Mouse (Mus musculus) thymus, adult 18-20 months (tissue): ENCODE results near the gene Cpd.
A peak's percentile ranks its signal among the peaks of the same experiment; 100 is the strongest.

Experiments
- DNase-seq, 2 experiments: peaks; one replicate each; pipeline ENCODE4 v3.0.0; 2022; ENCODE audit warnings: mixed read lengths in 2 of 2

Cpd gene

DNA sequence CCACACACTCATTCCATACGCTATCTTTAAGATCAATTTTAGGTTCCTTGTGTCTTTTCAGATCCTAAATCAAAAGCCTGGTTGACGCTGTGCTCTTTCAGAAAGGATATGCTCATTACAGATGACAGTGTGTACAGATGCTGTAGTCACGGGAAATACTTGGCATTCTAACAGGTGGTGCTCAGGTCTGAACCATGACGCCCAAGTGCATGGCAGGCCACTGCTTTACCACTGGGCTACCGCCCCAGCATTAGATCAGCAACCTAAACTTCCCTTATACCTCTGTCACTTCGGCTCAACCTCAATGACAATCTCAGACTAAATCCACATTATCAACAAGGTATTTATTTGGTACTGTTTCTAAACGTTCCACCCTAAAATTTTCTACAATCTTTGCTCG, 71.3 kb downstream of the Cpd start:
- DNase-seq: no peak

DNA sequence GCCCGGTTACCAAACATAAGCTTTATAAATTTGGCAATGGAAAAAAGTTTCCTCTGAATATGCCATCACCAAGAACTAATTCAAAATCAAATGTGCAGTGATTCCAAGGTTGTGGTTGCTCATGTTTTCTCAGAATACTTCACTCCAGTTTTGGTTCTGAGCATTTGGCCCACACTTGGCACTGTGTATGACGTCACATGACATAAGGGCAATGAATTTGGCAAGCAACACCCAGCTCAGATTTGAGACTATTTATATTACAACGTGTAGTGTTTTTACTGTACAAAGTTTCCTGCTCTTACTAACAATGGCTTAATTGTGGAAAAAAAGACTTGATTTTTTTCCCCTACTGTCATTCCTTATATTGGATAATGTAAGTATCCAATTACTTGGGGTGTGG, 73.0 kb downstream of the Cpd start:
- no peak for DNase-seq

GRCm38 (mm10) chr11:76770566-76770965, 76.3 kb downstream of the Cpd start:
- DNase-seq: no peak

- no peak for DNase-seq
Observed at GRCm38 (mm10) chr11:76763741-76764122, 83.1 kb downstream of the Cpd start.

DNA sequence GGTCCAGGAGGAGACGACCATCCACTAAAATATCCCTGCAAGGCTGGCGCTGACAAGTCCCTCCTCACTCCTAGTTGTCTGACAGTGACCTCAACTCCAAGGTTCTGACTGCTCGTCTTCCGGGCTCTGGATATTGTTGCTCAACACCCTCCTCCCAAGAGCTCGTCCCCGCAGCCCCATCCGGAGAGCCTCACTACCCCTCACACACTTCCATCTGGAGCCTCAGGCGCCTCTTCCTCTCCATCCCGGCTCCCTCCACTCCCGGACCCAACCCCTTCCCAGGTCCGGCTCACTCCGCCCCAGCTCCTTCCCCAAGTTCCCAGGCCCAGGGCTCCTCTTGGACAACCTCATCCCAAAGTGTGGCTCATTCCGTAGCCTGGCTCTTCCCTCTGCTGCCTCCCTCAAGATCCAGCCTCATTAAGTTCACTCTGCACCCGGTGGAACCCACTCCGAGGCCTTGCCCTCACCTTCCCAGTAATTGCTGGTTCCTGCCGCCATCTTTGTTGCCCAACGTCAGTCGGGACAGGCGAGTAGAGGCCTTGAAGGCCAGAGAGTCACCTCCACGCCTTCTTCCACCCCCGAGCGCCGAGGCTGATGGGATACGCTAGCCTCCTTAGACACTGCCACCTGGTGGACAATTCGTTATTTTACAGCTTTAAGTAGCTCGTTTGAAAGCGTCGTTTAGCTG, 83.6 kb downstream of the Cpd start, which contains the start of gene Gosr1:
TSS of gene Gosr1 (minus strand) at position 527 of the 688 bp plus-strand sequence.
- peak; percentile 81 to 86 for DNase-seq

DNA sequence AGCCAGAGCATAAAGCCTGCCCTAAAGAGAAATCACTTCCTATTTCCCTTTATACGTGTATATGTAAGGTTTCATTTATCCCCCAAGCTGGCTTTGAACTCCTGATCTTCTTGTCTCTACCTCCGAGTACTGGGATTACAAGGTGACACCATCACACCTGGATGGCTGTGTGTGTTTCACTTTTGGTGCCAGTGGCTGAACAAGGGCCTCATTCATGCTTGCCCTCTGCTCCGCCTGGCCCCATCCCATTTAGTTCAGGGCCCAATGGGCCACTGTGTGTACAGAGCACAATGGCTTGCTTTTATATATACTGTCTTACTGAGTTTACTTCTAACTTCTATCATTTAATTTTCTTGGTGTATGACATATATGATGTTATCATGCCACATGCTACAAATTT, 94.5 kb downstream of the Cpd start:
- no peak for DNase-seq

DNA sequence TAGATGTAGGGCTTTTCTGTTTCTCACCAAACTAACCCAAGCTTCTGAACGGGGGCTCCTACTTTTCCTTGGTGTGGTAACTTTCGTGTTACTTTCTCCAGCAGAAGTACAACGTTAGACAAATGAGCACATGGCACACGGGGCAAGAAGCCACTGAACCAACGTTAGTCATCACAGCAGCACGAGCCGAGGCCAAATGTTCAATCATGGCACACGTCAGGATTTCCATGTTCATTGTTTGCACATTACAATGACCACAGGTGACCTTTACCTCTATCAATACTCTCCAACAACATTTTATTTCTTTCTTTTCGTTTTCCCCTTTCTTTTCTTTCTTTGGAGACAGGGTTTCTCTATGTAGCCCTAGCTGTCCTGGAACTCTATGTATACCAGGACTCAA, 98.0 kb downstream of the Cpd start:
- no peak for DNase-seq

GRCm38 (mm10) chr11:76745921-76746320, 100.9 kb downstream of the Cpd start:
- no peak for DNase-seq

- no peak for DNase-seq
Observed at GRCm38 (mm10) chr11:76744550-76744949, 102.3 kb downstream of the Cpd start.

- no peak for DNase-seq
Observed at GRCm38 (mm10) chr11:76742511-76742910, 104.3 kb downstream of the Cpd start.

GRCm38 (mm10) chr11:76739125-76739524, 107.7 kb downstream of the Cpd start:
- DNase-seq: peak; percentile 13 to 29

GRCm38 (mm10) chr11:76735753-76736324, 111.0 kb downstream of the Cpd start:
- no peak for DNase-seq

DNA sequence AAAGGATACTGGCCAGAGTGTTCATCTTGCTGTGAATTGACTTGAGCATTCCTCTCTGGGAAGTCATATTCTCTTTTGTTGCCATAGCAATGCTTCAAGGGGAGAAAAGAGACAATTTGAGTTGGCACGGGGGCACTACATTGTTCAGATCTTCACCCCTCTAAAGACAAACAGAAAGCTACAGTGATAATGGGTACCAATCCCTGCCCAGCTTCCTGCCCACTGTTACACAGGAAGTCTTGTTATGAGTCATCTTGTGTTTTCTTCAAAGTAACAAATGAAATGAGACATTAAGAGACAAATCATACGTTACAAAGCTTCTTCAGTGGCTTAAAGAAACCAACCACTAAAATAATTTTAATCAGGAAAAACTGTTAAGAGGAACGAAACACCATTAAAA, 112.3 kb downstream of the Cpd start:
- DNase-seq: no peak

DNA sequence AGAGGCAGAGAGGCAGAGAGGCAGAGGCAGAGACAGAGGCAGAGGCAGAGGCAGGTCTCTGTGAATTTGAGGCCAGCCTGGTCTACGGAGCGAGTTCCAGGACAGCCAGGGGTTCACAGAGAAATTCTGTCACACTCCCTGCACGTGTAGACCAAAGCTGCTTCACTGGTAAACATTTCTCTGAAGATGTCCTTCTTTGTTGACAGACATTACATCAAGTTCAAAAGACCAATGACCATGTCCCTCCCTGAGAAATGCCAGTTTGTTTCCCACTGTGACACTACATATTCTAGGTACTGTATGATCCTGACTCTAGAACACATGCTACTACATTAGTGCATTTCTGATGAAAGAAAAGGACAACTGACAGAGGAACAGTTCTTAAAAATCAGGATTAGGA, 116.2 kb downstream of the Cpd start:
- DNase-seq: no peak
